Mouse (Mus musculus): ENCODE results near the gene Comt. TPM values are rescaled to one million over a fixed set of nuclear protein-coding genes. Genes with fewer than 3 reads are reported as not detected.

Gene Comt
- polyA plus RNA-seq (2015; fragmentation: Nextera tagmentation; extraction: Ambion mirVana): 118 and 126 TPM in 2 replicates

GRCm38 (mm10) chr16:18426802-18427280, at the start of gene Comt:
Gene Comt (minus strand): TSS chr16:18426852.

GRCm38 (mm10) chr16:18426215-18426791, 349 bp downstream of the Comt start, which contains the start of gene Txnrd2:
Gene Txnrd2 (plus strand): TSS chr16:18426384.

Other genes starting within 250 kb of the Comt start
- gene Ccdc188, start 209.0 kb downstream of the Comt start, polyA plus RNA-seq (2015; fragmentation: Nextera tagmentation; extraction: Ambion mirVana): not detected in 2 replicates
- gene Zdhhc8, start 191.7 kb downstream of the Comt start, polyA plus RNA-seq (2015; fragmentation: Nextera tagmentation; extraction: Ambion mirVana): 2.6 and 4.8 TPM in 2 replicates
- gene Trmt2a, start 178.2 kb downstream of the Comt start, polyA plus RNA-seq (2015; fragmentation: Nextera tagmentation; extraction: Ambion mirVana): 57.7 and 58.7 TPM in 2 replicates
- gene Ranbp1, start 178.1 kb downstream of the Comt start, polyA plus RNA-seq (2015; fragmentation: Nextera tagmentation; extraction: Ambion mirVana): 321 and 372 TPM in 2 replicates
- gene Gm49776, start 168.5 kb downstream of the Comt start, polyA plus RNA-seq (2015; fragmentation: Nextera tagmentation; extraction: Ambion mirVana): 3.4 TPM in 1 of 2 replicates, not detected in the other
- gene Dgcr8, start 137.6 kb downstream of the Comt start, polyA plus RNA-seq (2015; fragmentation: Nextera tagmentation; extraction: Ambion mirVana): 16.1 and 17.9 TPM in 2 replicates
- 75.2 and 81.4 TPM in 2 replicates for gene Tango2, start 78.7 kb downstream of the Comt start, polyA plus RNA-seq (2015; fragmentation: Nextera tagmentation; extraction: Ambion mirVana)
- gene Arvcf, start 78.7 kb downstream of the Comt start, polyA plus RNA-seq (2015; fragmentation: Nextera tagmentation; extraction: Ambion mirVana): 19.8 and 27.9 TPM in 2 replicates
- gene Txnrd2, start 468 bp downstream of the Comt start, polyA plus RNA-seq (2015; fragmentation: Nextera tagmentation; extraction: Ambion mirVana): 106 and 115 TPM in 2 replicates
- gene Gnb1l, start 71.9 kb upstream of the Comt start, polyA plus RNA-seq (2015; fragmentation: Nextera tagmentation; extraction: Ambion mirVana): 10.1 and 12.7 TPM in 2 replicates
- 1.2 and 1.6 TPM in 2 replicates for gene Rtl10, start 72.0 kb upstream of the Comt start, polyA plus RNA-seq (2015; fragmentation: Nextera tagmentation; extraction: Ambion mirVana)
- 0.17 and 0.28 TPM in 2 replicates for gene Tbx1, start 163.8 kb upstream of the Comt start, polyA plus RNA-seq (2015; fragmentation: Nextera tagmentation; extraction: Ambion mirVana)
- 28.5 and 30.4 TPM in 2 replicates for gene Gp1bb, start 195.6 kb upstream of the Comt start, polyA plus RNA-seq (2015; fragmentation: Nextera tagmentation; extraction: Ambion mirVana)
- gene Gm49601, start 199.6 kb upstream of the Comt start, polyA plus RNA-seq (2015; fragmentation: Nextera tagmentation; extraction: Ambion mirVana): 0.76 and 0.92 TPM in 2 replicates
- 4.3 and 6.2 TPM in 2 replicates for gene Sept5, start 203.1 kb upstream of the Comt start, polyA plus RNA-seq (2015; fragmentation: Nextera tagmentation; extraction: Ambion mirVana)